Mouse (Mus musculus) kidney, embryonic 14.5 days (tissue): ENCODE results near the gene Arhgap21. TPM values are rescaled to one million over a fixed set of nuclear protein-coding genes. Genes with fewer than 3 reads are reported as not detected.
"Not testable (repeated sequence)": the region's sequence is repeated elsewhere in the genome, so short reads cannot be mapped to it uniquely, and the experiment has no call there.

Experiments used
- ATAC-seq: fragments of 200-750 bp; cut with Nextera tagmentation; 2 replicates; pipeline ENCODE4 v1.8.0; 2017; ENCODE audit warnings: moderate number of reproducible peaks, mild to moderate bottlenecking, moderate TSS enrichment, moderate library complexity; ENCODE audit not compliant: low FRiP score, low TSS enrichment
- H3K27ac ChIP-seq: fragments of 300-500 bp; sonication (generic); 2 replicates; pipeline ENCODE4 v1.5.1; 2014; ENCODE audit warnings: low read depth, mild to moderate bottlenecking, low read length, moderate library complexity, mixed read lengths
- H3K27me3 ChIP-seq: fragments of 300-500 bp; sonication (generic); 2 replicates; pipeline ENCODE4 v1.6.1; 2014; ENCODE audit warnings: mild to moderate bottlenecking, low read length; ENCODE audit not compliant: control insufficient read depth, insufficient read depth
- H3K36me3 ChIP-seq: fragments of 300-500 bp; sonication (generic); 2 replicates; pipeline ENCODE4 v1.6.1; 2014; ENCODE audit warnings: low read length, mixed read lengths; ENCODE audit not compliant: control insufficient read depth, insufficient read depth
- H3K4me1 ChIP-seq: fragments of 300-500 bp; sonication (generic); 2 replicates; pipeline ENCODE4 v1.6.1; 2014; ENCODE audit warnings: low read length, mixed read lengths; ENCODE audit not compliant: control insufficient read depth, insufficient read depth
- H3K4me2 ChIP-seq: fragments of 300-500 bp; sonication (generic); replicated peaks from 2 replicates; pipeline ENCODE4 v1.6.1; 2014; ENCODE audit warnings: low read depth, mild to moderate bottlenecking, low read length
- H3K4me3 ChIP-seq: fragments of 300-500 bp; sonication (generic); 2 replicates; pipeline ENCODE4 v1.5.1; 2014; ENCODE audit warnings: mild to moderate bottlenecking, low read length
- H3K9ac ChIP-seq: fragments of 300-500 bp; sonication (generic); 2 replicates; pipeline ENCODE4 v1.6.1; 2014; ENCODE audit warnings: low read depth, mild to moderate bottlenecking, low read length, moderate library complexity
- H3K9me3 ChIP-seq: fragments of 300-500 bp; sonication (generic); 2 replicates; pipeline ENCODE4 v1.6.1; 2016; ENCODE audit warnings: low read length; ENCODE audit not compliant: control insufficient read depth
- WGBS: fragments of 180-500 bp; shearing (Covaris S2); extraction: QIAGEN DNeasy Blood & Tissue Kit; methylation state at CpG from one replicate; pipeline ENCODE4 v1.1.7; 2014; 5-methylcytosine and 5-hydroxymethylcytosine counted together
- polyA plus RNA-seq: library from polyadenylated mRNA; unstranded; fragments of >200 nt; fragmentation: Nextera tagmentation; extraction: Ambion mirVana; gene quantifications from 2 replicates; pipeline ENCODE4 v1.2.1, GENCODE M21; 2014

Gene Arhgap21
- polyA plus RNA-seq, 1 experiment from 2014 or later, result 15.9 TPM

DNA sequence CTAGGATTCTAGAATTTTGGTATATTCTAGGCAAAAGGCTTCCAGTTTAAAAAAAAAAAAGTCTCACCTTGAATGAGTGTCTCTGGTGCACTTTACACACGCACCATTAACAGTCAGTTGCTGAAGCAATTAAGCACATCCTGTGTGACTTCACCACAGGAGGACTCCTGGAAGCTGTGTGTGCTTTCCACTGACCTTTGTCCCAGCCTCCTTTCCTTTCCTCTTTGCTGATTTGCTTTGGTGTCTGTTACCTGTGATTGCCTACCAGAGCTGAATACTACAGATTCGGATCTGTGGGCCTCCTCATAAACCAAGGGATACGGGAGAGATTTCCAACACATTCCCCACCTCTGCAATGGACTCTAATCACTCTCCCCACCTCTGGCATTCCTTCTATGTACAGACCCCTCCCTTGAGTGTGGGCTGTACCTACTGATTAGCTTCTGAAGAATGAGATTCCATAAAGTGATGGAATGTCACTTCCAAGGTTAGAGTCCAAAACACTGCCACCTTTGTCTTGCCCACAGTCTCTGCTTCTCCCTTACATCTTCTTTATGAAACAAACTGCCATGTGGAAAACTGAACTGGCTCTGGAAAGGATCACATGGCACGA is 32.0 kb downstream of the Arhgap21 start:
- Histone ChIP-seq H3K4me1 (peaks cover 6% of the 10 kb centered on the region), H3K27ac (no peak overlapping the region), H3K27me3 (no peaks in the 10 kb centered on the region), H3K4me3 (no peak overlapping the region), H3K36me3 (no peaks in the 10 kb centered on the region), H3K9ac (no peak overlapping the region), H3K9me3 (no peaks in the 10 kb centered on the region), H3K4me2 (no peak overlapping the region)
- 34% methylated on average over 4 of the region's 4 CpGs for WGBS
- 0 out of 2 replicates have a peak, but pooled peaks have one; percentile 39 for ATAC-seq

DNA sequence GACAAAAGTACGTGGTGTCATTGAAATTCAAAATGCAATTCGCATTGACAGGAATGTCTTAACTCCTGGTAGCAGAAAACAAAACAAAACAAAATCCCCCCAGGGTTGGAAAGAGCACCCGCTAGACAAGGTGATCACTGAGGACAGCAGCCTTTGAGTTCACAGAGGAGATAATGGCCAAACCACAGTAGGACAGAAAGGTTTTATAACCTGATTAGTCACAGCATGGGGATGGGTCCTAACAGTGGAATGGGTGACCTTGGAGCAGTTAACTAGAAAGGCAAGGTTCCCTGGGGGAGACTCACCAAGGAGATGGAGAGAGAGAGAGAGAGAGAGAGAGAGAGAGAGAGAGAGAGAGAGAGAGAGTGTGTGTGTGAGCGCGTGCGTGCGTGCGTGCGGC is 34.3 kb downstream of the Arhgap21 start:
- Histone ChIP-seq H3K9me3 (no peaks in the 10 kb centered on the region), H3K4me1 (peaks cover 6% of the 10 kb centered on the region), H3K27ac (no peak overlapping the region), H3K36me3 (no peaks in the 10 kb centered on the region), H3K4me2 (no peak overlapping the region), H3K27me3 (no peaks in the 10 kb centered on the region), H3K9ac (no peak overlapping the region), H3K4me3 (no peak overlapping the region)
- 71% methylated on average over 9 of the region's 9 CpGs for WGBS
- no peak for ATAC-seq

- H3K4me2 ChIP-seq, result no peak overlapping the region
- no peaks in the 10 kb centered on the region for H3K27me3 ChIP-seq
- no peaks in the 10 kb centered on the region for H3K36me3 ChIP-seq
- H3K4me1 ChIP-seq, result peaks cover 6% of the 10 kb centered on the region
- no peak overlapping the region for H3K27ac ChIP-seq
- H3K9me3 ChIP-seq, result no peaks in the 10 kb centered on the region
- 81% methylated on average over 8 of the region's 8 CpGs for WGBS
- ATAC-seq, result no peak
- H3K9ac ChIP-seq, result no peak overlapping the region
- H3K4me3 ChIP-seq, result no peak overlapping the region
Observed at GRCm38 (mm10) chr2:20932748-20933313, 35.9 kb downstream of the Arhgap21 start.

- not testable (repeated sequence) for H3K27ac ChIP-seq, H3K4me2 ChIP-seq, ATAC-seq, H3K36me3 ChIP-seq, H3K9ac ChIP-seq, H3K9me3 ChIP-seq, H3K4me1 ChIP-seq, H3K4me3 ChIP-seq, H3K27me3 ChIP-seq
- 92% methylated on average over 3 of the region's 4 CpGs for WGBS
Observed at GRCm38 (mm10) chr2:20931761-20932160, 36.9 kb downstream of the Arhgap21 start.

DNA sequence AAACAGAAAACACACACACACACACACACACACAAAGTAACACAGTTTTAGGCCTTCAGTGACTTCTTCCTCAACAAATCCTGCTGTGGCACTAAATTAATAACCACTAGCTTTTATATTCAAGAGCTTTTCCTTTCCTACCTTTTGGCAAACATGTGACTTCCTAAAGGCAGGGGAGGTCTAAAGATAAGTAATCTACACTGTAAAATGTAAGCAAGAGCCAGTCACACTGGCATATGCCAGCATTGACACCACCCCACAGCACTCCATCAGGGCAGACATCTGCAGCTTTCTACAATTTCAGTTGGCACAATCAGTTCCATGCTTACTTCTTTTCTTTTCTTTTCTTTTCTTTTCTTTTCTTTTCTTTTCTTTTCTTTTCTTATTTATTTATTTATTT is 40.2 kb downstream of the Arhgap21 start:
- Histone ChIP-seq H3K9me3 (no peaks in the 10 kb centered on the region), H3K4me3 (no peak overlapping the region), H3K4me1 (no peaks in the 10 kb centered on the region), H3K27me3 (no peaks in the 10 kb centered on the region), H3K27ac (no peak overlapping the region), H3K36me3 (no peaks in the 10 kb centered on the region), H3K9ac (no peak overlapping the region), H3K4me2 (no peak overlapping the region)
- ATAC-seq, result no peak

DNA sequence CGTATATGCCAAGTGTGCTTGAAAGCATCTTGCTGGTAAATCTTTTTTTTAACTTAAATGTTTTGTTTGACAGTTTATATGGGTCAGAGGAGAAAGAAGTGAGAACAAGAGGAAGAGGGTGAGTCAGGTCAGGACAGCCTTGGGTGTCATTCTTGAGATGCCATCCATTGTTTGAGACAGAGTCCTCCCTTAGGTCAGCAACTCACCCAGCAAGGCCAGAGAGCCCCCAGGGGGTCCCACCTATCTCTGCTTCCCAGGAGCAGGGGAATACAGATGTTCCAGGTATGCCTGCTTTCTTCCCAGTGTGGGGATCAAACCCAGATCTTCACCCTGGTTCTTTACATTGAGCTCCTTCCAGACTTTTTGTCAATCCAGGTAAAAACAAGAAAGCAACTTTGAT is 43.7 kb downstream of the Arhgap21 start:
- no peak overlapping the region for H3K4me3 ChIP-seq
- H3K4me2 ChIP-seq, result no peak overlapping the region
- no peaks in the 10 kb centered on the region for H3K9me3 ChIP-seq
- 82% methylated on average over 1 of the region's 1 CpGs for WGBS
- no peak overlapping the region for H3K9ac ChIP-seq
- no peaks in the 10 kb centered on the region for H3K27me3 ChIP-seq
- H3K36me3 ChIP-seq, result no peaks in the 10 kb centered on the region
- no peak for ATAC-seq
- H3K4me1 ChIP-seq, result no peaks in the 10 kb centered on the region
- H3K27ac ChIP-seq, result no peak overlapping the region

GRCm38 (mm10) chr2:20922366-20922765 is 46.3 kb downstream of the Arhgap21 start:
- no peak overlapping the region for H3K9ac ChIP-seq
- H3K4me1 ChIP-seq, result no peaks in the 10 kb centered on the region
- no peaks in the 10 kb centered on the region for H3K36me3 ChIP-seq
- ATAC-seq, result no peak
- H3K4me3 ChIP-seq, result no peak overlapping the region
- 13% methylated on average over 1 of the region's 1 CpGs for WGBS
- no peak overlapping the region for H3K27ac ChIP-seq
- no peak overlapping the region for H3K4me2 ChIP-seq
- H3K27me3 ChIP-seq, result no peaks in the 10 kb centered on the region
- no peaks in the 10 kb centered on the region for H3K9me3 ChIP-seq

- 69% methylated on average over 2 of the region's 2 CpGs for WGBS
- H3K9ac ChIP-seq, result no peak overlapping the region
- H3K27ac ChIP-seq, result no peak overlapping the region
- H3K4me3 ChIP-seq, result no peak overlapping the region
- H3K4me1 ChIP-seq, result no peaks in the 10 kb centered on the region
- H3K9me3 ChIP-seq, result no peaks in the 10 kb centered on the region
- H3K27me3 ChIP-seq, result no peaks in the 10 kb centered on the region
- no peak for ATAC-seq
- no peak overlapping the region for H3K4me2 ChIP-seq
- no peaks in the 10 kb centered on the region for H3K36me3 ChIP-seq
Observed at GRCm38 (mm10) chr2:20921558-20921957, 47.1 kb downstream of the Arhgap21 start.

DNA sequence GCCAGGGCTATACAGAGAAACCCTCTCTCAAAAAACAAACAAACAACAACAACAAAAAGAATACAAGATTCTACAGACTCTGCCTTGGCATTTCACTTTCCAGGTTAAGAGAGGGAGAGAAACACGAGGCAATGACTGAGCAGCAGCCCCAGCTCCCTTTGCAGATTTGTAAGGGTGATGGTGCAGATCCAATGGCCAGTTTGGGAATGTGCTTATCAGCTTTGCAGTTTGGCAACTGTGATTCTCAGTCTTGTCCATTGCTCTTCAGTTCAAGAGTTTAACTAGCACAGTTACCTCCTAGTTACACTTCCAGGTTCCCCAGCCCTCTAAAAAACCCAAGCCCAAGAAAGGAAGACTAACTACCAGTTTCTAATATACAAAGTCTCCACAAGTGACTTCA is 47.7 kb downstream of the Arhgap21 start:
- no peak for ATAC-seq
- no peaks in the 10 kb centered on the region for H3K36me3 ChIP-seq
- no peak overlapping the region for H3K9ac ChIP-seq
- H3K4me2 ChIP-seq, result no peak overlapping the region
- H3K4me1 ChIP-seq, result no peaks in the 10 kb centered on the region
- H3K9me3 ChIP-seq, result no peaks in the 10 kb centered on the region
- 82% methylated on average over 1 of the region's 1 CpGs for WGBS
- H3K4me3 ChIP-seq, result no peak overlapping the region
- no peaks in the 10 kb centered on the region for H3K27me3 ChIP-seq
- H3K27ac ChIP-seq, result no peak overlapping the region
